Mouse (Mus musculus): ENCODE measurements around the gene Klhl4. TPM values are rescaled to one million over a fixed set of nuclear protein-coding genes. Genes with fewer than 3 reads are reported as not detected.
A peak's percentile ranks its signal among the peaks of the same experiment; 100 is the strongest.

Gene Klhl4
- total and polyA plus RNA-seq, 3 experiments: not detected

GRCm38 (mm10) chrX:114558141-114558540, 84.0 kb downstream of the Klhl4 start (continued):
- TF ChIP-seq CHD1 (IDR thresholded peaks at IDR 0.05; ENCODE audit: low read depth, low read length): no peak
- TF ChIP-seq SMC3 (IDR thresholded peaks at IDR 0.05; ENCODE audit: low read depth, low read length): peak; percentile 93
- TF ChIP-seq NELFE (IDR thresholded peaks at IDR 0.05; ENCODE audit: low read depth, low read length): no peak
- TF ChIP-seq MAZ (IDR thresholded peaks at IDR 0.05; ENCODE audit: low read depth, low read length): no peak
- TF ChIP-seq UBTF (IDR thresholded peaks at IDR 0.05; ENCODE audit: borderline replicate concordance, insufficient read depth, low read depth, low read length): no peak
- no peak for TF ChIP-seq E2F4 (IDR thresholded peaks at IDR 0.05; ENCODE audit: borderline replicate concordance, low read depth, low read length)
- no peak for TF ChIP-seq KAT2A (conservative IDR thresholded peaks at IDR 0.05; ENCODE audit: low read depth, low read length)
- no peak for TF ChIP-seq TAL1 (IDR thresholded peaks at IDR 0.05; ENCODE audit: low read length)
- TF ChIP-seq MXI1 (IDR thresholded peaks at IDR 0.05; ENCODE audit: low read depth, low read length): no peak
- no peak for TF ChIP-seq TCF12 (IDR thresholded peaks at IDR 0.05; ENCODE audit: low read depth, low read length)
- no peak for TF ChIP-seq USF1 (IDR thresholded peaks at IDR 0.05; ENCODE audit: low read depth, low read length)
- TF ChIP-seq ELF1 (IDR thresholded peaks at IDR 0.05; ENCODE audit: low read depth, low read length): no peak
- no peak for TF ChIP-seq TBP (IDR thresholded peaks at IDR 0.05; ENCODE audit: low read depth, low read length)
- no peak for TF ChIP-seq CHD2 (IDR thresholded peaks at IDR 0.05; ENCODE audit: low read length)
- TF ChIP-seq POLR2AphosphoS2 (IDR thresholded peaks at IDR 0.05; ENCODE audit: low read length): no peak

GRCm38 (mm10) chrX:114582311-114582710, 108.2 kb downstream of the Klhl4 start:
- no peak overlapping the region for H3K4me3 ChIP-seq (ENCODE audit: control insufficient read depth in 1 of 2, insufficient read depth in 1 of 2, low read depth in 2 of 2, low read length in 2 of 2)
- no peaks in the 10 kb centered on the region for H3K9me3 ChIP-seq (replicated peaks; ENCODE audit: insufficient read depth, low read length)
- TF ChIP-seq RAD21 (IDR thresholded peaks at IDR 0.05; ENCODE audit: low read depth, low read length) (peak; percentile 97), MAZ (IDR thresholded peaks at IDR 0.05; ENCODE audit: low read depth, low read length) (no peak), SMC3 (IDR thresholded peaks at IDR 0.05; ENCODE audit: low read depth, low read length) (peak; percentile 83), CTCF (IDR thresholded peaks at IDR 0.05 in 2 of 3, conservative IDR thresholded peaks at IDR 0.05 in 1 of 3; ENCODE audit: control insufficient read depth in 1 of 3, insufficient read depth in 1 of 3, low read depth in 2 of 3, low read length in 3 of 3, poor library complexity in 1 of 3, severe bottlenecking in 1 of 3) (peak in 2 of 3 experiments; percentile 15 to 96; a peak in 3 of 6 replicates), RCOR1 (IDR thresholded peaks at IDR 0.05; ENCODE audit: low read depth, low read length) (no peak), ZC3H11A (IDR thresholded peaks at IDR 0.05; ENCODE audit: low read depth, low read length) (peak; percentile 85)
- H3K27me3 ChIP-seq (ENCODE audit: control insufficient read depth in 1 of 2, insufficient read depth in 2 of 2, low read length in 2 of 2): no peaks in the 10 kb centered on the region
- peak; percentile 58 for DNase-seq (ENCODE audit: low read depth, low spot score)
- H3K36me3 ChIP-seq (ENCODE audit: control insufficient read depth in 1 of 2, insufficient read depth in 2 of 2, low read length in 2 of 2): no peaks in the 10 kb centered on the region
- no peaks in the 10 kb centered on the region for H3K4me1 ChIP-seq (ENCODE audit: control insufficient read depth in 1 of 2, insufficient read depth in 2 of 2, low read length in 2 of 2)
- no peak overlapping the region for H3K27ac ChIP-seq (ENCODE audit: control insufficient read depth, low read depth, low read length)
- no peaks in the 10 kb centered on the region for H3K79me2 ChIP-seq (ENCODE audit: control insufficient read depth, insufficient read depth, low read length, poor library complexity)
- no peak overlapping the region for H3K9ac ChIP-seq (ENCODE audit: control insufficient read depth, low read depth, low read length, poor library complexity, severe bottlenecking)

Data from MEL (cell line).